ENCODE assay signal across 16 mouse cellular contexts in genomic region chrX:51000791-51001190, GRCm38 (mm10). TPM values are rescaled to one million over a fixed set of nuclear protein-coding genes. Genes with fewer than 3 reads are reported as not detected.
DNase-seq lines count a peak whose midpoint lies in the region.
"Had no signal": no experiment of that assay in that cellular context is flagged by ENCODE, and none has a peak within 500 bp of the region (broad histone marks: within the 10 kb centered on the region; RNA-seq: fewer than 3 reads in every experiment).

No protein-coding gene starts in this region.

- peak; percentile 65 to 76 for DNase-seq in adrenal gland, adult (ENCODE audit: inconsistent age in 2 of 2, low spot score in 1 of 2)
- no peak for DNase-seq in adrenal gland, postnatal 4 days (ENCODE audit: low spot score in 2 of 2)
- peak; percentile 65 for DNase-seq in 3T3-L1 (ENCODE audit: low read depth, low spot score)
- peak; percentile 35 for DNase-seq in adrenal gland, adult 8-10 months
- DNase-seq in adrenal gland, postnatal 36 days = peak; percentile 37 to 48
- DNase-seq in kidney, postnatal 36 days = no peak
- no peak for DNase-seq in cerebellum, adult 18-20 months
- no peak for DNase-seq in left cerebral cortex, adult 18-20 months (ENCODE audit: low spot score in 2 of 2)
- DNase-seq: cerebellum, adult 8-10 months; cerebellum, postnatal 25 days; forebrain, postnatal 0 days; gastrocnemius, postnatal 36 days; heart, adult 11 months; kidney, adult 18-20 months had no signal

RNA-seq across cellular contexts. Expression of gene Rap2c, which starts 17.0 kb away (rescaled TPM):
- 10 to 100 TPM; 32.0 to 34.1 TPM for total RNA-seq in adrenal gland, postnatal 4 days (2021)
- 10 to 100 TPM; 24.7 to 32.3 (median 26.7) TPM for total RNA-seq in adrenal gland, adult 8-10 months (2022)
- total RNA-seq in adrenal gland, postnatal 36 days (2021) = 10 to 100 TPM; 27.0 to 28.5 TPM
- total RNA-seq in left cerebral cortex, adult 18-20 months (2021) = 10 to 100 TPM; 26.7 to 30.5 TPM

RNA-seq across cellular contexts. Expression of gene Frmd7, which starts 58.3 kb away (rescaled TPM):
- under 1 TPM; 0.20 to 0.25 TPM for total RNA-seq in adrenal gland, postnatal 4 days (2021)
- total RNA-seq in adrenal gland, adult 8-10 months (2022) = under 1 TPM in 1 of 4 experiments, not detected in 3; 0.19 TPM
- not detected for total RNA-seq in adrenal gland, postnatal 36 days (2021)
- under 1 TPM; 0.47 to 0.95 TPM for total RNA-seq in left cerebral cortex, adult 18-20 months (2021)
- total RNA-seq: heart, postnatal 25 days; MEL had no signal

Comparison
In these comparisons a context has a peak if more than half of its experiments do, and no peak if none do; other contexts are left out.
1. DNase-seq: peak in adrenal gland, adult (2 of 2), 3T3-L1 (single experiment), adrenal gland, adult 8-10 months (single experiment) and adrenal gland, postnatal 36 days (2 of 2); none in adrenal gland, postnatal 4 days (0 of 2), kidney, postnatal 36 days (0 of 2), cerebellum, adult 18-20 months (0 of 2) and left cerebral cortex, adult 18-20 months (0 of 2).